Mouse (Mus musculus) cortical plate, adult 2 months (tissue): ENCODE measurements around the gene Ccdc155.

Experiments used
- CTCF ChIP-seq: fragments of 200-500 bp; IDR thresholded peaks from 2 replicates; pipeline ENCODE4 v1.5.1; 2011; ENCODE audit warnings: mild to moderate bottlenecking, control low read depth, low read length; ENCODE audit not compliant: insufficient read depth; ENCODE audit errors: extremely low read depth
- POLR2A ChIP-seq: fragments of 200-500 bp; IDR thresholded peaks from 2 replicates; pipeline ENCODE4 v1.6.1; 2011; ENCODE audit warnings: mild to moderate bottlenecking, low read length, control low read depth; ENCODE audit not compliant: insufficient read depth; ENCODE audit errors: extremely low read depth

DNA sequence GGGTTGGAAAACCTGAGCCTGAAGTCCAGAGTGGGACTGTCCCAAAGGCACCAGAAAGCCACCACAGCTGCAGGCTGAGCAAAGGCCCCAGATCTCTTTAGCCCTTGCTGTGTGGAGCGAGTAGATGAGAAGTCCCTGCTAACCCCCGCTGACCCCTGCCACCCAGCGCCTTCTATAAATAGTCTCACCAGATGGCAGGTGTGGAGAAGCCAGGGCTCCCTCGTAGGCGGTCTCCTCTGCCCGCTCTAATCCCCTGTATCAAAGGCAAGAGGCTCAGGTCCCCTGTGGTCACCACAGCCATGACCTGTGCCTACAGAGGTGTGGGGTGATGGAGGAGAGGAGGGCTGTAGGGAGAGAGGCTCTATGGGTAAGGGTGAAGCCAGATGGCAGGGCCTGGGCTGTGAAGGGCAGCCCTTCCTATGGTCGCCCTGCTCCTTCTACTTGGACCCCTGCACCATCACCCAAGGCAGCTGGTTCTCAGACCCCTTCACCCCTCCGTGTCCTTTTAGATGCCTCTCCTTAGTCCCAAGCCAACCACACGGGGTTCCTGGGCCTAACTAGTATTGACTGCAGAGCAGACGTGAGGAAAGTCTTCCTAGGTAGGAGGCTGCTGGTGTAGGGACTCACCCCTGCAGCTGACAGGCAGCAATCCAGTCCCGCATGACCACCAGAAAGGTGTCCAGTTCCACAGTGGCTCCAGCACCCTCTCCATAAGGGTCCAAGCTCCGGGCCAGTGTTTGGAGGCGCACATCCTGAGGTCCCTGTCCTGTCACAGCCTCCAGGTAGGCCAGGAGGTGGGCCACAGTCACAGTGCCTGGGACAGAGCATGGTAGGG, 9.1 kb downstream of the Ccdc155 start:
- TF ChIP-seq POLR2A: no peak
- no peak for TF ChIP-seq CTCF
